Mouse (Mus musculus) small intestine, adult 10 weeks (tissue): Measurements from ENCODE around the gene Cfb. TPM values are rescaled to one million over a fixed set of nuclear protein-coding genes. Genes with fewer than 3 reads are reported as not detected.

Source experiments
- polyA plus RNA-seq: library from polyadenylated mRNA; stranded (reverse); fragments of 350-450 nt; fragmentation: Illumina TruSeq; extraction: RNeasy Lipid Tissue Mini Kit (QIAGEN cat#74804); gene quantifications from one replicate; pipeline ENCODE4 v1.2.3, GENCODE M21; 2014; ENCODE audit warnings: low replicate concordance

The Cfb gene
- polyA plus RNA-seq: 20.3 TPM

DNA sequence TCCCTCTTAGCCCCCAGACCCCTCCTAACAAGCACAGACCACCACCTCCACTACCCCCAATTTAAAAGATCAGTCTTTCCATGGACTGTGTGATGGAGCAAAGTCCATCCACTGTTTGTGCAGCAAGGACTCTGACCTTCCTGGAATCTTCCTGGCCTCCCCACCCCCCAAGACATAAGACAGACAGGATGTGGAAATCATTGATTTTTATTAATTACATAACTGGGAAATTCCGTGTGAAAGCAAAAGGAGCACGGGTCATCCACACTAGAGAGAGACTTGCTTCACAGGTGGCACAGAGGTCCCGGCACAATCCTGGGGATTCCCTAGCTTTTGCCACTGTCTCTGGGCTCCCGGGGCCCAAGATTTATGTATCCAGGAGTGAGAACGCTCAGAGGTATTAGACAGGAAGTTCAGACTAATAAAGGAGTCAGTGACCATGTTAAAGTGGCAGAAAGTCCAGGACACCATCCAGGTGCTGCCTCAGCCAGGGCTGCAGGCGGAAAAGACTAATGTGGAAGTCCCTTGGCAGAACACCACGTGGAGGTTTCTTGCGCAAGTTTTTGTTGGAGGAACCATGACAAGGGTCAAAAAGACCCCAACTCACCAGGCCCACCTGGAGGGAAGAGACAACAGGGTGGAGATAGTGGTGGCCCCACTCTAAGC is at the start of gene Cfb:
Gene Cfb, minus strand, starts transcription at position 103 of the 666 bp plus-strand sequence.

GRCm38 (mm10) chr17:34898160-34898586 is 35.9 kb upstream of the Cfb start, which contains the start of the genes C2 and Ehmt2:
C2 (minus strand) TSS chr17:34898265.
Ehmt2 (plus strand) TSS chr17:34898469.

GRCm38 (mm10) chr17:34881683-34882310 is 19.5 kb upstream of the Cfb start, which contains the start of gene Gm20547:
Gm20547 (minus strand) TSS chr17:34882042.

GRCm38 (mm10) chr17:34879336-34879879 is 17.1 kb upstream of the Cfb start, which contains the start of gene Zbtb12:
Zbtb12 (plus strand) TSS chr17:34879483.

GRCm38 (mm10) chr17:34849722-34850516 is 12.4 kb downstream of the Cfb start, which contains the start of the genes Skiv2l and Nelfe:
Skiv2l (minus strand) TSS chr17:34850210.
Nelfe (plus strand) TSS chr17:34850391.

GRCm38 (mm10) chr17:34836856-34837221 is 25.5 kb downstream of the Cfb start, which contains the start of the genes Stk19 and Dxo:
Stk19 (minus strand) TSS chr17:34836945.
Dxo (plus strand) TSS chr17:34837019.

Other genes starting within 250 kb of the Cfb start
- gene Egfl8, start 246.5 kb downstream of the Cfb start, polyA plus RNA-seq: not detected
- 0.74 TPM for gene Ppt2, start 234.0 kb downstream of the Cfb start, polyA plus RNA-seq
- 1.6 TPM for gene Prrt1, start 233.0 kb downstream of the Cfb start, polyA plus RNA-seq
- gene Fkbpl, start 217.8 kb downstream of the Cfb start, polyA plus RNA-seq: 1.6 TPM
- 1.3 TPM for gene Atf6b, start 215.4 kb downstream of the Cfb start, polyA plus RNA-seq
- not detected for gene Tnxb, start 192.0 kb downstream of the Cfb start, polyA plus RNA-seq
- 0.19 TPM for gene C4b, start 118.6 kb downstream of the Cfb start, polyA plus RNA-seq
- gene Cyp21a1, start 58.0 kb downstream of the Cfb start, polyA plus RNA-seq: not detected
- 17.0 TPM for gene Stk19, start 25.6 kb downstream of the Cfb start, polyA plus RNA-seq
- gene Dxo, start 25.5 kb downstream of the Cfb start, polyA plus RNA-seq: 1.6 TPM
- 4.8 TPM for gene Skiv2l, start 12.3 kb downstream of the Cfb start, polyA plus RNA-seq
- 0.41 TPM for gene Nelfe, start 12.1 kb downstream of the Cfb start, polyA plus RNA-seq
- 1.3 TPM for gene Zbtb12, start 17.0 kb upstream of the Cfb start, polyA plus RNA-seq
- gene Gm20547, start 19.5 kb upstream of the Cfb start, polyA plus RNA-seq: 2.4 TPM
- gene C2, start 35.7 kb upstream of the Cfb start, polyA plus RNA-seq: not detected
- gene Ehmt2, start 36.0 kb upstream of the Cfb start, polyA plus RNA-seq: 5.3 TPM
- 2.7 TPM for gene Slc44a4, start 51.9 kb upstream of the Cfb start, polyA plus RNA-seq
- 3.6 TPM for gene Neu1, start 68.7 kb upstream of the Cfb start, polyA plus RNA-seq
- gene Hspa1b, start 96.7 kb upstream of the Cfb start, polyA plus RNA-seq: 1.3 TPM
- not detected for gene Gm20481, start 107.4 kb upstream of the Cfb start, polyA plus RNA-seq
- 0.52 TPM for gene Hspa1a, start 109.6 kb upstream of the Cfb start, polyA plus RNA-seq
- gene Hspa1l, start 110.2 kb upstream of the Cfb start, polyA plus RNA-seq: not detected
- gene Lsm2, start 119.3 kb upstream of the Cfb start, polyA plus RNA-seq: 12.4 TPM
- gene Vars, start 138.5 kb upstream of the Cfb start, polyA plus RNA-seq: 0.37 TPM
- 0.11 TPM for gene Vwa7, start 154.1 kb upstream of the Cfb start, polyA plus RNA-seq
- gene Sapcd1, start 165.5 kb upstream of the Cfb start, polyA plus RNA-seq: not detected
- 0.93 TPM for gene Msh5, start 184.2 kb upstream of the Cfb start, polyA plus RNA-seq
- gene Clic1, start 187.4 kb upstream of the Cfb start, polyA plus RNA-seq: 31.3 TPM
- not detected for gene Ddah2, start 196.5 kb upstream of the Cfb start, polyA plus RNA-seq
- not detected for gene Ly6g6c, start 202.9 kb upstream of the Cfb start, polyA plus RNA-seq
- gene Mpig6b, start 203.7 kb upstream of the Cfb start, polyA plus RNA-seq: 0.59 TPM
- gene Ly6g6e, start 214.4 kb upstream of the Cfb start, polyA plus RNA-seq: not detected
- not detected for gene Ly6g6d, start 215.5 kb upstream of the Cfb start, polyA plus RNA-seq
- gene Ly6g6f, start 223.1 kb upstream of the Cfb start, polyA plus RNA-seq: not detected
- 3.7 TPM for gene Abhd16a, start 226.7 kb upstream of the Cfb start, polyA plus RNA-seq
- gene Ly6g5c, start 245.8 kb upstream of the Cfb start, polyA plus RNA-seq: not detected